Mouse (Mus musculus): Measurements from ENCODE around the gene Nos3. TPM values are rescaled to one million over a fixed set of nuclear protein-coding genes. Genes with fewer than 3 reads are reported as not detected.

Nos3 gene
- polyA plus RNA-seq, 1 experiment from 2014 or later = 9.0 TPM

GRCm38 (mm10) chr5:24426037-24426432 lies 61.4 kb downstream of the Nos3 start:
- Histone ChIP-seq H3K4me2 (replicated peaks) (peak overlapping the region; percentile 80), H3K27ac (peak overlapping the region; percentile 90; the same call in 1 of the 2 replicates), H3K4me3 (peak overlapping the region; percentile 57), H3K36me3 (peaks cover 19% of the 10 kb centered on the region), H3K9ac (peak overlapping the region; percentile 69), H3K4me1 (peaks cover 61% of the 10 kb centered on the region), H3K9me3 (replicated peaks) (no peaks in the 10 kb centered on the region), H3K27me3 (peaks cover 13% of the 10 kb centered on the region; the same call in 1 of the 2 replicates)
- ATAC-seq (ENCODE audit: low FRiP score) = no peak
- WGBS = 1% methylated on average over 10 of the region's 10 CpGs

- Histone ChIP-seq H3K4me1 (peaks cover 61% of the 10 kb centered on the region), H3K27ac (no peak overlapping the region), H3K36me3 (peaks cover 25% of the 10 kb centered on the region), H3K27me3 (peaks cover 13% of the 10 kb centered on the region; the same call in 1 of the 2 replicates), H3K9ac (0 out of 2 replicates have a peak overlapping the region, but pooled peaks have one; percentile 69), H3K4me3 (peak overlapping the region; percentile 57; the same call in 1 of the 2 replicates), H3K4me2 (replicated peaks) (peak overlapping the region; percentile 80), H3K9me3 (replicated peaks) (no peaks in the 10 kb centered on the region)
- ATAC-seq (ENCODE audit: low FRiP score) = no peak
- WGBS = 10% methylated on average over 9 of the region's 9 CpGs
Measured at GRCm38 (mm10) chr5:24426556-24427284, 62.1 kb downstream of the Nos3 start.

GRCm38 (mm10) chr5:24427285-24427633 lies 62.6 kb downstream of the Nos3 start:
- WGBS = 11% methylated on average over 12 of the region's 12 CpGs
- peak overlapping the region; percentile 80 for H3K4me2 ChIP-seq (replicated peaks)

GRCm38 (mm10) chr5:24427981-24428402 lies 63.4 kb downstream of the Nos3 start:
- Histone ChIP-seq H3K36me3 (peaks cover 38% of the 10 kb centered on the region), H3K27me3 (peaks cover 13% of the 10 kb centered on the region; the same call in 1 of the 2 replicates), H3K4me1 (peaks cover 48% of the 10 kb centered on the region), H3K9ac (peak overlapping the region; percentile 28; the same call in 1 of the 2 replicates), H3K9me3 (replicated peaks) (no peaks in the 10 kb centered on the region), H3K4me3 (no peak overlapping the region), H3K4me2 (replicated peaks) (peak overlapping the region; percentile 80), H3K27ac (no peak overlapping the region)
- no peak for ATAC-seq (ENCODE audit: low FRiP score)
- 5% methylated on average over 15 of the region's 15 CpGs for WGBS

More at GRCm38 (mm10) chr5:24427285-24427633, 62.6 kb downstream of the Nos3 start:
- peaks cover 13% of the 10 kb centered on the region; the same call in 1 of the 2 replicates for H3K27me3 ChIP-seq
- no peak overlapping the region for H3K27ac ChIP-seq
- no peak for ATAC-seq (ENCODE audit: low FRiP score)
- H3K9ac ChIP-seq = no peak overlapping the region
- peaks cover 56% of the 10 kb centered on the region for H3K4me1 ChIP-seq
- H3K4me3 ChIP-seq = no peak overlapping the region
- H3K9me3 ChIP-seq (replicated peaks) = no peaks in the 10 kb centered on the region
- H3K36me3 ChIP-seq = peaks cover 30% of the 10 kb centered on the region

GRCm38 (mm10) chr5:24428596-24428995 lies 64.0 kb downstream of the Nos3 start:
- whole genome bisulfite sequencing = 19% methylated on average over 9 of the region's 9 CpGs
- H3K9ac ChIP-seq = no peak overlapping the region
- peaks cover 44% of the 10 kb centered on the region for H3K36me3 ChIP-seq
- no peak overlapping the region for H3K4me3 ChIP-seq
- ATAC-seq (ENCODE audit: low FRiP score) = no peak
- H3K9me3 ChIP-seq (replicated peaks) = no peaks in the 10 kb centered on the region
- H3K27ac ChIP-seq = no peak overlapping the region
- peaks cover 13% of the 10 kb centered on the region; the same call in 1 of the 2 replicates for H3K27me3 ChIP-seq
- H3K4me2 ChIP-seq (replicated peaks) = peak overlapping the region; percentile 80; the same call in 1 of the 2 replicates
- peaks cover 47% of the 10 kb centered on the region for H3K4me1 ChIP-seq

- Histone ChIP-seq H3K4me2 (replicated peaks) (no peak overlapping the region), H3K4me3 (no peak overlapping the region), H3K9me3 (replicated peaks) (no peaks in the 10 kb centered on the region), H3K4me1 (no peaks in the 10 kb centered on the region), H3K27ac (no peak overlapping the region), H3K9ac (no peak overlapping the region), H3K36me3 (peaks cover 73% of the 10 kb centered on the region), H3K27me3 (no peaks in the 10 kb centered on the region)
- ATAC-seq (ENCODE audit: low FRiP score) = no peak
- 91% methylated on average over 8 of the region's 8 CpGs for WGBS
Measured at GRCm38 (mm10) chr5:24433993-24434392, 69.4 kb downstream of the Nos3 start.

Other genes starting within 250 kb of the Nos3 start
- 17.6 and 19.9 TPM in 2 replicates for gene Nupl2, start 199.8 kb upstream of the Nos3 start, polyA plus RNA-seq (2016; fragmentation: Nextera tagmentation; extraction: Ambion mirVana)
- 14.6 and 17.4 TPM in 2 replicates for gene Kcnh2, start 13.2 kb upstream of the Nos3 start, polyA plus RNA-seq (2016; fragmentation: Nextera tagmentation; extraction: Ambion mirVana)
- gene Atg9b, start 27.3 kb downstream of the Nos3 start, polyA plus RNA-seq (2016; fragmentation: Nextera tagmentation; extraction: Ambion mirVana) = 0.35 and 0.46 TPM in 2 replicates
- gene Abcb8, start 28.9 kb downstream of the Nos3 start, polyA plus RNA-seq (2016; fragmentation: Nextera tagmentation; extraction: Ambion mirVana) = 38.7 and 43.5 TPM in 2 replicates
- gene Asic3, start 48.6 kb downstream of the Nos3 start, polyA plus RNA-seq (2016; fragmentation: Nextera tagmentation; extraction: Ambion mirVana) = 1.0 and 1.2 TPM in 2 replicates
- gene Cdk5, start 58.7 kb downstream of the Nos3 start, polyA plus RNA-seq (2016; fragmentation: Nextera tagmentation; extraction: Ambion mirVana) = 61.0 and 63.8 TPM in 2 replicates
- gene Slc4a2, start 59.0 kb downstream of the Nos3 start, polyA plus RNA-seq (2016; fragmentation: Nextera tagmentation; extraction: Ambion mirVana) = 38.1 and 39.9 TPM in 2 replicates
- gene Fastk, start 80.5 kb downstream of the Nos3 start, polyA plus RNA-seq (2016; fragmentation: Nextera tagmentation; extraction: Ambion mirVana) = 109 and 113 TPM in 2 replicates
- gene Tmub1, start 83.0 kb downstream of the Nos3 start, polyA plus RNA-seq (2016; fragmentation: Nextera tagmentation; extraction: Ambion mirVana) = 32.6 and 36.7 TPM in 2 replicates
- gene Agap3, start 87.4 kb downstream of the Nos3 start, polyA plus RNA-seq (2016; fragmentation: Nextera tagmentation; extraction: Ambion mirVana) = 83.7 and 86.2 TPM in 2 replicates
- gene Gbx1, start 162.4 kb downstream of the Nos3 start, polyA plus RNA-seq (2016; fragmentation: Nextera tagmentation; extraction: Ambion mirVana) = 5.6 and 6.7 TPM in 2 replicates
- 0.32 and 0.42 TPM in 2 replicates for gene Asb10, start 176.2 kb downstream of the Nos3 start, polyA plus RNA-seq (2016; fragmentation: Nextera tagmentation; extraction: Ambion mirVana)
- gene 4931409K22Rik, start 192.0 kb downstream of the Nos3 start, polyA plus RNA-seq (2016; fragmentation: Nextera tagmentation; extraction: Ambion mirVana) = not detected in 2 replicates
- gene Abcf2, start 212.7 kb downstream of the Nos3 start, polyA plus RNA-seq (2016; fragmentation: Nextera tagmentation; extraction: Ambion mirVana) = 108 and 110 TPM in 2 replicates
- 22.3 and 23.1 TPM in 2 replicates for gene Chpf2, start 221.9 kb downstream of the Nos3 start, polyA plus RNA-seq (2016; fragmentation: Nextera tagmentation; extraction: Ambion mirVana)

All from hindbrain, embryonic 12.5 days (tissue).